Mouse (Mus musculus) ES-CJ7 (cell line): ENCODE data around the gene Zyg11b.
A peak's percentile ranks its signal among the peaks of the same experiment; 100 is the strongest.

Experiments
- DNase-seq: peaks from one replicate; pipeline ENCODE4 v3.0.0; 2011; ENCODE audit warnings: low read depth, low spot score

Gene Zyg11b

GRCm38 (mm10) chr4:108300670-108301373 is at the start of gene Zyg11b:
Gene Zyg11b (minus strand): TSS chr4:108301096.
- peak; percentile 95 for DNase-seq

DNA sequence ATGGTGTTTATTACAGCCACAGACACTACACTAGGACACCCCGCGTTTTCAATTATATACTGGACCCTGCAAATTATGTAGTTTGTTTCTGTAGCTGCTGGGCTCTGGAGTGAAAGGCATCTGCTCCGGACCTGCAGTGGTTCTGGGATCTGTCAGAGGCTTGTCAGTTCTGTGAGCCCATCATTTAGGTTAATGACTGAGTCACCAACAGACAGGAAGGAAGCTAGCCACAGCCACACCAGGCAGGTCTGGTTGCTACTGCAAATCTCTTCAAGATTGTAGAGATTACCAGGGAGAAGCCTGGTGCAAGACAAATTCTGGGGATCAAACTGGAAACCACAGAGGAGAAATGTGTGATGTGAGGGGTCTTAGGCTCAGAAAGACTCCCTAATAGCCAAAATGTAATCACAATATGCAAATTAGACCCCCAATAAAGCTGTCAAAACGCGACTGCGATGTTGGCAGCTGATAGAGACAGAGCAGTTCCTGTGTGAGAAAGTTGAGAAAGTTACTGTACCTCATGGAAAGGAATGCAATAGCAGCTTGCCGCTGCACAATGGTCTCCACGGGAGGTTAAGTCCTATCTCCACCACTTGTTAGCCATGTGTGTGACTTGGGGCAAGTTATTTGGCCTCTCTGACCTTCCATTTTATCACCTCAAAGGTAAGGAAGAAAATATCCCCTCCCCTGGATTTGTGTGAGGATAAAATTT is 49.1 kb upstream of the Zyg11b start:
- DNase-seq, result no peak

DNA sequence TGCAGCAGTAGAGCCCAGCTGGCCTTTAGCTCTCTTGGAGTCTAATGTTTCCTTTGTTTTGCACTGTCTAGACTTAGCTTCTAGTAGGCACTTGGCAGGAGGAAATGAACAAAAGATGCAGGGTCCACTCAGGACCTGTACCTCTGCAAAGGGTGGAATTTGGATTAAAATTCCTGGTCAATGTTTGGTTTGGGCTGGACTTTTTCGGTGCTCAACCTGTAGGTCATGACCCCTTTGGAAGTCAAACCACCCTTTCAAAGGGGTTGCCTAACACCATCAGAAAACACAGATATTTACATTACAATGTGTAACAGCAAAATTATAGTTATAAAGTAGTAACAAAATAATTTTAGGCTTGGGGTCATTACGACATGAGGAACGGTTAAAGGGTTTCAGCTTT is 48.2 kb upstream of the Zyg11b start:
- no peak for DNase-seq

- DNase-seq, result no peak
Observed at GRCm38 (mm10) chr4:108348256-108348875, 47.5 kb upstream of the Zyg11b start.

DNA sequence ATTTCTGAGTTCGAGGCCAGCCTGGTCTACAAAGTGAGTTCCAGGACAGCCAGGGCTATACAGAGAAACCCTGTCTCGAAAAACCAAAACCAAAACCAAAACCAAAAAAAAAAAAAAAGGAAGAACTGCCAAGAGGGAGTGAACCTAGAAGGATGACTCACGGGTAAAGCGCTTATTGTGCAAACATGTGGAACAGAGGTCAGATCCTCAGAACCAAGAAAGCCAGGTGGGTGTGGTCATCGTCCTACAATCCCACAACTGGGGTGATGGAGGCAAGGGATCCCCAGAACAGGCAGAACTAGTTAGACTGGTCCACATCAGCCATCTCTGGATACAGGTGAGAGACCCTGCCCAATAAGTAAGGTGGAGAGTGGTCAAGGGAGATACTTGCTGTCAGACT is 46.2 kb upstream of the Zyg11b start:
- DNase-seq, result no peak

- no peak for DNase-seq
Observed at GRCm38 (mm10) chr4:108345826-108346225, 44.9 kb upstream of the Zyg11b start.

GRCm38 (mm10) chr4:108344631-108345083 is 43.8 kb upstream of the Zyg11b start:
- DNase-seq, result no peak

GRCm38 (mm10) chr4:108339277-108339690 is 38.4 kb upstream of the Zyg11b start:
- peak; percentile 81 for DNase-seq

GRCm38 (mm10) chr4:108338811-108339210 is 37.9 kb upstream of the Zyg11b start:
- peak; percentile 32 for DNase-seq

DNA sequence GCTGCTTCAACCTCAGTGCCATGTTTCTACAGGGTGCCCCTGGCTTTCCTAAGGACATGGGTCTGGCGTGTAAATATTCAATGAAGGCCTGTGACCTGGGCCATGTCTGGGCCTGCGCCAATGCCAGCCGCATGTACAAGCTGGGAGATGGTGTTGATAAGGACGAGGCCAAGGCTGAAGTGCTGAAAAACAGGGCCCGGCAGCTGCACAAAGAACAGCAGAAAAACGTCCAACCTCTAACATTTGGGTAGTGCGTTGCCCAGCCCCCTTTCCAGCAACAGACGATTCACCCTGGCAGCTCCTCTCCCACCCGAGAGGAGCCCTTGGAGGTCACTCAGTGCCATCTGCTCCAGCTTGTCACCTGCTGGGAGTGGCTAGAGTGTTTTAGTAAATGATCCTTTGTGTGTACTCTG is 37.4 kb upstream of the Zyg11b start:
- peak; percentile 26 for DNase-seq

GRCm38 (mm10) chr4:108337817-108338216 is 36.9 kb upstream of the Zyg11b start:
- DNase-seq, result peak; percentile 53

DNA sequence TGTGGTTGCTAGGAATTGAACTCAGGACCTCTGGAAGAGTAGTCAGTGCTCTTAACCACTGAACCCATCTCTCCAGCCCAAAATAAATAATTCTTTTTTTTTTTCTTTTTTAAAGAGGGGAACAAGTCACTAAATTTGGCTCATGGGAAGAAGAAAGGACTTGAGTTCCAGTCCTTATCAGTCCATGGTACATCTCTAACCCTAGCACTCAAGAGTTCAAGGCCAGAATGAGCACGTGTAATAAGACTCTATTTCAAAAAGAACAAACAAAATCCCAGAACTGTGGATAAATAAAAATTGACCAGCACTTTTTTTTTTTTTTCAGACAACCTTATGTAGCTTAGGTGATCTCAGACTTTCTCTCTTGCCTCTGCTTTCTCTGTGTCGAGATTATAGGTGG is 35.9 kb upstream of the Zyg11b start:
- DNase-seq, result no peak

DNA sequence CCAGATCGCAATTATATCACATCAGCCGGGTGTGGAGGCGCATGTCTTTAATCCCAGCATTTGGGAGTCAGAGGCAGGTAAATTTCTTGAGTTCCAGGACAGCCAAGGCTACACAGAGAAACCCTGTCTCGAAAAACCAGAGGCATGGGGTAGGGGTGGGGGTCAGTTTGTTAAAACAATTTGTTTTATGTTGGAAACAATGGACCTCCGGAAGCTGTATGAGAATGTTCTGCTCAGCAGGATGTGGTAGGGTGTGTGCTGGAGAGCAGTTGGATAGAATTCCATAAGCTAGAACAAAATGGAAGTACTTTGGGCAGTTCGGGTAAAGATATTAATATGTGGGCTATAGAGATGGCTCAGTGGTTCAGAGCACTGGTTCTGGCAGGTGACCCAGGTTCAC is 34.5 kb upstream of the Zyg11b start:
- no peak for DNase-seq

- DNase-seq, result no peak
Observed at GRCm38 (mm10) chr4:108332041-108332440, 31.1 kb upstream of the Zyg11b start.

DNA sequence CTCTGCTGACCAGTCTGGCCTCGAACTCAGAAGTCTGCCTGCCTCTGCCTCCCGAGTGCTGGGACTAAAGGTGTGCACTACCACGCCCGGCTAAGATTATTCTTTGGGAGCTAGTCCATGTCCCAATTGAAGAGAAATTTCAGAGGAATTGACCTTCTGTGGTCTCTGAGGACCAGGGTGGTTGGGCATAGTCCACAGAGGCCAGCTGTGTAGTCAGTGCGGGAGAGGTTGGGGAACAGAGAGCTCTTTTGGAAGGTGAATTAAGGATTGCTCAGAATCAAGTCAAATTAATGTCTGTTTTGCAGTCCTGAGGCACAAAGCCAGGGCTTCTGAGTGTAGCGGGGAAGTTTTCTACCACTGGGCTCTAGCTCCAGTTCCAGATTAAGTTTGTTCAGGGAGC is 28.9 kb upstream of the Zyg11b start:
- DNase-seq, result no peak

- peak; percentile 98 for DNase-seq
Observed at GRCm38 (mm10) chr4:108327730-108328484, 27.0 kb upstream of the Zyg11b start, which contains the start of gene Coa7. Gene Coa7 (plus strand): TSS chr4:108328140.

DNA sequence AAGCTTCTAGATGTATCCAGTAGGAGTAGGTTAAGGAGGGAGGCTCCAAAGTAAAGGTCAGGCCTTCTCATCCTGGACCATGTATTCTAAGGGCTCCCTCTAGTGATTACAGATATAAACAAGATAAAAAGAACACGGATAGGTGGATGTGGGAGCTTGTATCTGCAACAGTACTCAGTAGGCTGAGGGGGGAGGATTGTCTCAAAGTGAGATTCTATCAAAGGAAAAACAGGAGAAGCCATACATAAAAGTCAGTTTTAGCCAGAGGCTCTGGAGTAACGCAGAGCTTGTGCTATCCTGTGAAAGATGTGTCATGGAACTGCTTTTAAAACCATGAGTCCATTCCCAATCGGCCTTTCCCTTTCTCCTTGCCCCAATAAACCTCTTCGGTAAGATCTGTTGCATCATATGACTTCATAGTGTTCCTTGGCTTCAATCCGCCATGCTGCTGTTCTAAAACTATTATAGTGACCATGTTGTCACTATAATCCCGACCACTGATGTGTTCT is 26.2 kb upstream of the Zyg11b start:
- DNase-seq, result peak; percentile 91

GRCm38 (mm10) chr4:108323588-108323987 is 22.7 kb upstream of the Zyg11b start:
- DNase-seq, result no peak

DNA sequence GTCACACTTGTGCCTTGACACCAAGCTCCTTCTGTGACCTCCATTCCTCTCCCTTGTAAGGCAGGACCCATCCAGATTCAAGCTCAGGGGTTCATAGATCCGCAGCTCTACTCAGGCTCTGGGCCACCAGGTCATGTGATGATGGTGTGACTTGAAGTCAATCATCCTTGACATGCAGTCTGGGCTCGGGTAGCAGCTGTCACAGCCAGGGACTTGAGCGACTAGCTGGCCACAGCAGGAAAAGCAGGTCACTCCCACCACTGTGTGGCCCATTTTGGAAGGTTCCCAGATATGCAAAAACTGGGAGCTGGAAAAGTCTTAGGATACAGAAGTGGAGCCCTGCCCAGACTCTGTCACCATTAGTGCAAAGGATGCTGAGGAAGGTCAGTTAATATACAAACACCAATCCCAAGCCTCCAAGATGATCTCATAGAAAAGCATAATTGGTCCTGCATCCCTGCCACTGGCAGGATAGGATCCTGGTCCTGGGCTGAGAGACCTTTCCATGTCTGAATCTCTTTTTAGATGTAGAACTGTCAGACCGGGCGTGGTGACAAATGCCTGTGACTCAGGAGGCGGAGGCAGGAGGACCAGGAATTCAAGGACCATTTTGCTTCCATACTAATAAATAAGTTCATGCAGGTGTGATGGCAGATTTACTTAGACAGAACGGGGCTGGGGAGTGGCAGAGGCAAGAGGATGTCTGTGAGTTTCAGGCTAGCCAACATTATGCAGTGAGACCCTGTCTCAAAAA is 19.9 kb upstream of the Zyg11b start:
- no peak for DNase-seq

- DNase-seq, result peak; percentile 66
Observed at GRCm38 (mm10) chr4:108319747-108320146, 18.9 kb upstream of the Zyg11b start.
